Mouse (Mus musculus) hindbrain, embryonic 13.5 days (tissue): ENCODE measurements around the gene Dnttip2. TPM values are rescaled to one million over a fixed set of nuclear protein-coding genes. Genes with fewer than 3 reads are reported as not detected.
"Not testable (repeated sequence)": the region's sequence is repeated elsewhere in the genome, so short reads cannot be mapped to it uniquely, and the experiment has no call there.

Experiments
- ATAC-seq: fragments of 200-750 bp; cut with Nextera tagmentation; 2 replicates; pipeline ENCODE4 v1.8.0; 2017; ENCODE audit warnings: moderate TSS enrichment; ENCODE audit not compliant: low FRiP score
- H3K27ac ChIP-seq: fragments of 300-500 bp; sonication (generic); 2 replicates; pipeline ENCODE4 v1.5.1; 2015; ENCODE audit warnings: inconsistent platforms, mild to moderate bottlenecking, moderate library complexity
- H3K27me3 ChIP-seq: fragments of 300-500 bp; sonication (generic); 2 replicates; pipeline ENCODE4 v1.6.1; 2015; ENCODE audit warnings: mild to moderate bottlenecking, inconsistent platforms
- H3K36me3 ChIP-seq: fragments of 300-500 bp; sonication (generic); 2 replicates; pipeline ENCODE4 v1.6.1; 2015; ENCODE audit warnings: mild to moderate bottlenecking, inconsistent platforms
- H3K4me1 ChIP-seq: fragments of 300-500 bp; sonication (generic); replicated peaks from 2 replicates; pipeline ENCODE4 v1.6.1; 2015; ENCODE audit warnings: inconsistent platforms
- H3K4me2 ChIP-seq: fragments of 300-500 bp; sonication (generic); 2 replicates; pipeline ENCODE4 v1.6.1; 2015; ENCODE audit warnings: inconsistent platforms, mild to moderate bottlenecking, moderate library complexity
- H3K4me3 ChIP-seq: fragments of 300-500 bp; sonication (generic); 2 replicates; pipeline ENCODE4 v1.5.1; 2015; ENCODE audit warnings: mild to moderate bottlenecking, inconsistent platforms
- H3K9ac ChIP-seq: fragments of 300-500 bp; sonication (generic); 2 replicates; pipeline ENCODE4 v1.6.1; 2015; ENCODE audit warnings: mild to moderate bottlenecking, inconsistent platforms
- H3K9me3 ChIP-seq: fragments of 300-500 bp; sonication (generic); 2 replicates; pipeline ENCODE4 v1.6.1; 2016; ENCODE audit warnings: inconsistent platforms
- WGBS: fragments of 180-500 bp; shearing (Covaris S2); methylation state at CpG from one replicate; pipeline ENCODE4 v1.1.7; 2015; 5-methylcytosine and 5-hydroxymethylcytosine counted together
- polyA plus RNA-seq: library from polyadenylated mRNA; unstranded; fragments of >200 nt; fragmentation: Nextera tagmentation; extraction: Ambion mirVana; gene quantifications from 2 replicates; pipeline ENCODE4 v1.2.1, GENCODE M21; 2015

Dnttip2 gene
- 58.2 and 59.6 TPM in 2 replicates for polyA plus RNA-seq

DNA sequence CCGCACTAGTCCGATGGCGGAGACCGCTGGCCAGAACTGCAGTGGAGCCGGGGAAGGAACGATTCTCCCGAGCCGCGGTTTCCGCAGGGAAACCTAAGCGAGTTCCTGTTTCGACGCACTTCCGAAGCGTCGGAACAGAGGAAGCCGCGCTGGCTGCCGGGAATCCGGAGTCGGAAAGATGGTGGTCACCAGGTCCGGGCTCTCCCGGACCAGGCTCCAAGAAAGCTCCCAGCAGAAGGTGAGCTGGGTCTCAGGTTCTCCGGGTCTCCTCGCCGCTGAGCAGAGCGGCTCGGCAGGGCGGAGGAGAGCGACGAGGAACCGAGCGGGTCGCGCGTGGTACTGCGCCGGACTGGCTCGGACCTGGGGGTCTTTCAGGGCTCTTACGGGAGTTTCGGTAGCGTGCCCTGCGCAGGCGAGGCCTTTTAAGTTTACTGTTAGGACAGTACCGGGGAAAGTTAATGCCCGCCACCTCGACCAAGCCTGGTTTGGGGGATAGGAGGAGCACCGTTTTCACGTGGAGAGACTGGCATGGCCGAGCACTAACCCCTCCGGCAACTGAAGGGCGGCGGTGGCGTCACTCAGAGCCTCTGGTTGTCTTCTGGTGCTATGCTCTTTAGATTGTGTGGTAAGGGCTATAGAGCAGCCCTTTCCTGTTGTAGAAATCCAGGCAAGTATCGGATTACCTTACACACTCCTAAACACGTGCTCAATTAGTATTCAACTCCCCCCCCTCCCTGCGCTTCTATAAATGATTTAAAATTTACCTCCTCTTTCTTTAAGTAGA is at the start of gene Dnttip2:
Gene Dnttip2 (plus strand): TSS at position 148 of the 784 bp plus-strand sequence.
- no peaks in the 10 kb centered on the region for H3K27me3 ChIP-seq
- peak; percentile 97 for ATAC-seq
- peak within 1 kb of the TSS; percentile 77 for H3K4me3 ChIP-seq
- WGBS: under 1% methylated on average over 57 of the region's 57 CpGs
- H3K4me1 ChIP-seq: peaks cover 38% of the 10 kb centered on the region
- peak within 1 kb of the TSS; percentile 84 for H3K4me2 ChIP-seq
- H3K9me3 ChIP-seq: no peaks in the 10 kb centered on the region
- peaks cover 43% of the 10 kb centered on the region for H3K36me3 ChIP-seq
- peak within 1 kb of the TSS; percentile 79 for H3K27ac ChIP-seq
- H3K9ac ChIP-seq: peak within 1 kb of the TSS; percentile 85

DNA sequence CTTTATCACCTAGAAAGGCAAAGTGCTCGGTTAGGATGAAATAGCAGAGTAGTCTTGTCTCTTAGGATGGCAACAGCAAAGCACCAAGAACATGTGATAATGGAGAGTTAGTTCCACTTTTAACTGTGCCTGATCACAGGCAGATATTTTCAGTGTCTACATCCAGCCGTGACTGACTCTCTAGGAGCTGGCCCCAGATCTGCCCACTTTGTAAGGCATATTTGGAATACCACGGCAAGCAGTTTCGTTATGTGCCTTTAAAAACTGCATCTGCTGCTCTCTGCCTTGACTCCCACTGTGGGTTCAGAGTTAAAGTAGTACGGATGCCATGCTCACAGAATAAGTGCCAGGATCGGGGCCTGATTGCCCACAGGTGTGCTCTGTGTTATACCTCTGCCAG is 47.2 kb upstream of the Dnttip2 start:
- H3K36me3 ChIP-seq, H3K9me3 ChIP-seq, H3K9ac ChIP-seq, H3K4me3 ChIP-seq, H3K4me2 ChIP-seq, H3K27ac ChIP-seq, ATAC-seq, H3K27me3 ChIP-seq, H3K4me1 ChIP-seq: not testable (repeated sequence)
- WGBS: 86% methylated on average over 6 of the region's 6 CpGs

DNA sequence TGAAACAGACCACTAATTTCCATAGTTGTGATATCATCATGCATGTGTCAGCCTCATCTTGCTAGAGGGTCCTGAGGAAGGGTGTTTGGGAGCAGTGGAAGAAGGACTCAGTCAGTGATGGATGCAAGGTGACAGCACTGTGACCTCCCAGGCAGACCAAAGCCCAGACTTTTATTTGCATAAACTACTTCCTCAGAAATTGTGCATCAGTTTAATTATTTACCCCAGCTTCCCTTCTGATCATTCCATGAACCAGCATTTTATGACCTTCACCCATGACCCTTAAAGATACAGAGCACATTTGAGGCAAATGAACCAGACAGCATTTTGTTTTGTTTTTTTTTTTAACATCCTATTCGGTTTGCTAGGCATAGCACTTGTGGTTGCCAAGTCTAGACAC is 38.4 kb upstream of the Dnttip2 start:
- H3K27ac ChIP-seq: no peak overlapping the region
- H3K27me3 ChIP-seq: no peaks in the 10 kb centered on the region
- H3K4me2 ChIP-seq: no peak overlapping the region
- H3K4me1 ChIP-seq: no peaks in the 10 kb centered on the region
- H3K9me3 ChIP-seq: no peaks in the 10 kb centered on the region
- H3K36me3 ChIP-seq: no peaks in the 10 kb centered on the region
- WGBS: 69% methylated on average over 1 of the region's 1 CpGs
- no peak overlapping the region for H3K4me3 ChIP-seq
- no peak overlapping the region for H3K9ac ChIP-seq
- ATAC-seq: no peak

DNA sequence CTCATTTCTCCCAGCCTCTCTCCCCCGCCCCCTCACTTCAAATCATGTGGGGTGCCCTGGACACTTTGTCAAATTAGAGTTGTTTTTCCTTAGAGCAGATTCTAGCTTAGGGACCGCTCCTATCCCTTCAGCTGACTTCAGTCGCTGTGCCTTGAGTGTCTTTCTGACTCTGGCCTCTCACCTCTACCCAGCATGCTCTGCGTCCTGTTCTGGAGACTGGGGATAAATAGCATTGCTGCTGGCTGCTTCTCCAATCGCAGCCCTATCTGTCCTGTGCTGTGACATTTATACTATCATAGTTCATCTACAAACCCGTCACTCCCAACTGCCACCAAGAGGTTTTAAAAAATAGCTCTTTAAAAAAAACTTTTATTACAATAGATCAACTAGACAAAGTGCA is 31.3 kb upstream of the Dnttip2 start:
- WGBS: 45% methylated on average over 6 of the region's 6 CpGs

DNA sequence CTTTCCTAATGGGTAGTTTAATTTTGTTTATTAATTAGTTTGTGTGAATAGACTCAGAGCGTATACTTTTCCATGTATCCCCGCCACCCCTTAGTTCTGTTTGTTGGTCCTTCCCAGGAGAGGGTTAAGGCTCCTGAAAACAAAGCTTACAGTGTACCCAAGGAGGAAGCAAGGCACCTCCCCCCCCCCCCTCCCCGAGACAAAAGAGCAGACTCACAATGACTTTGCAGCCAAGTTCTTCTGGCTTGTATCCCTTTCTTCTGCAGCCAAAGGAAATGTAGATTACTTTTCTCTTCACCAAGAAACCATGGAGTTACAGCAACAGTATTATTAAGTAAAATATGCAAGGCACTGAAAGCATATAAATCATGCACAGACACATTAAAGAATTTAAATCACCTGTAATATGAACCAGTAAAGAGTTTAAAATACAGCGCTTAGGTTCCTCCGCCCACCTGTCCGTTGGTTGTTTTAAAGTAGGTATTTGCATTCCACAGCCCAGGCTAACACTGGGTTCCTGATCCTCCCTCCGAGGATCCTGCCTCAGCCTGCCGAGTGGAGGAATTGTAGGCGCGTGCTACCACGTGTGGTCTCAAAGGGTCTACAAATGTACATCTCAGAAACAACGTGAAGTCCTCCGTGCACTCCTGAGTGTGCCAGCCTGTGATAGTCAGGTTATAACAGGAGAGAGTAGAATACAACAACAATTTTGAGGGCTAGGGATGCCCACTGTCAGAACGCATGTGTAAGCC is 30.6 kb upstream of the Dnttip2 start:
- WGBS: 46% methylated on average over 14 of the region's 14 CpGs
- Histone ChIP-seq H3K27me3 (no peaks in the 10 kb centered on the region), H3K4me1 (peaks cover 26% of the 10 kb centered on the region), H3K9me3 (no peaks in the 10 kb centered on the region), H3K36me3 (no peaks in the 10 kb centered on the region), H3K4me2 (no peak overlapping the region), H3K27ac (no peak overlapping the region), H3K4me3 (no peak overlapping the region), H3K9ac (no peak overlapping the region)
- no peak for ATAC-seq

More for the DNA sequence above, 31.3 kb upstream of the Dnttip2 start:
- peaks cover 26% of the 10 kb centered on the region for H3K4me1 ChIP-seq
- no peak overlapping the region for H3K4me3 ChIP-seq
- H3K27me3 ChIP-seq: no peaks in the 10 kb centered on the region
- no peak for ATAC-seq
- H3K9me3 ChIP-seq: no peaks in the 10 kb centered on the region
- H3K36me3 ChIP-seq: no peaks in the 10 kb centered on the region
- no peak overlapping the region for H3K9ac ChIP-seq
- H3K27ac ChIP-seq: no peak overlapping the region
- H3K4me2 ChIP-seq: no peak overlapping the region

DNA sequence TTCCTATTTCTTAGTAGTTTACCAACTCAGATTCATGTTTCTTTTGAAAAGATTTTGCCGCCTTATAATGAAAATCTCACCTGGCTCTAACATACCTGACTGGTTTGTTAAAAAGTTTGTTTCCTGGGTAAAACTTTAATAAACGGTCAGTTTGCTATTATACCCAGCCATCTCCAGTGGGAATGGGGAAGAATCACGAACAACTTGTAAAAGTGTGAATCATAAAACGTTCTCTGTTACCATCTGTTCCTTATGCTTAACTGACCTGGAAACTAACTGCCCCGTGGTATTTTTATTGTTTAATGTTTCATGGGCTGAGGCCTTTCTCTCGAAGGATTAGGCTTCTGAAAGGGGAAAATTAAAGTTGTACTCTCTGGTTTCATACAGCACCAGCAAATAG is 29.4 kb upstream of the Dnttip2 start:
- Histone ChIP-seq H3K27ac (no peak overlapping the region), H3K9ac (0 out of 2 replicates have a peak overlapping the region, but pooled peaks have one; percentile 91), H3K4me2 (peak overlapping the region; percentile 68), H3K36me3 (no peaks in the 10 kb centered on the region), H3K9me3 (no peaks in the 10 kb centered on the region), H3K4me1 (peaks cover 26% of the 10 kb centered on the region), H3K4me3 (peak overlapping the region; percentile 73), H3K27me3 (no peaks in the 10 kb centered on the region)
- WGBS: 54% methylated on average over 6 of the region's 6 CpGs
- no peak for ATAC-seq

DNA sequence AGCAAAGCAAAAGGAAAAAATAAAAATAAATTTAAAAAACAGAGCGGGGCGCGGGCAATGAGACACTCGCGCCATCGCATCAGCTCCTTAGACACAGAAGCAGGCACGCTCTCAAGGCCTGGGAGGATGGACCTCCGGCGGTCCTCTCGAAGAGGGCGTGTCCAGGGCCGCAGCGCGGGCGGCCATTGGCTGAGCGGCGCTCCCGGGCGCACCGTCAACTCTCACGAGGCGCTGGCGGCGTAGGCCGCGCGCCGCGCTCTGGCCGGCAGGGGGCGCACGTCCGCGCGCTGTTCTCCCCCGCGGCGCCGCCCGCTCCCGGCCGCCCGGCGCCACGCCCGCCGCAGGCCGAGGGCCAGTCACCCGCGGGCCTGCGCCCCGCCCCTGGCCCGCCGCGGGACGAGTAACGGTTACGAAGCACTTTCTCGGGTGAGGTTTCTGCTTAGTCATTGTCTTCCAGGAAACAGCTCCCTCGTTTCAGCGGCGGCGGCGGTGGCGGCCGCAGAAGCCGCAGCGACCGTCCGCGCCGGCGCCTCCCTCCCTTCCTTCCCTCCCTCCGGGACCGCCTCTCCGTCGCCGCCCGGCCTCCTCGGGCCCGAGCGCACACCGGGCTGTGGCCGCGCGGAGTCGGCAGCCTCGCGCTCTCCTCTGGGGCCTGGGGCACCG is 28.8 kb upstream of the Dnttip2 start, which contains the start of gene Gclm:
Gene Gclm (plus strand): TSS at position 343 of the 663 bp plus-strand sequence.
- under 1% methylated on average over 85 of the region's 90 CpGs for WGBS
- H3K27me3 ChIP-seq: no peaks in the 10 kb centered on the region
- H3K9me3 ChIP-seq: no peaks in the 10 kb centered on the region
- peak; percentile 99 for ATAC-seq
- H3K27ac ChIP-seq: peak within 1 kb of the TSS; percentile 92
- peaks cover 26% of the 10 kb centered on the region for H3K4me1 ChIP-seq
- peak within 1 kb of the TSS; percentile 91 for H3K9ac ChIP-seq
- peak within 1 kb of the TSS; percentile 68 for H3K4me2 ChIP-seq
- no peaks in the 10 kb centered on the region for H3K36me3 ChIP-seq
- H3K4me3 ChIP-seq: peak within 1 kb of the TSS; percentile 73

DNA sequence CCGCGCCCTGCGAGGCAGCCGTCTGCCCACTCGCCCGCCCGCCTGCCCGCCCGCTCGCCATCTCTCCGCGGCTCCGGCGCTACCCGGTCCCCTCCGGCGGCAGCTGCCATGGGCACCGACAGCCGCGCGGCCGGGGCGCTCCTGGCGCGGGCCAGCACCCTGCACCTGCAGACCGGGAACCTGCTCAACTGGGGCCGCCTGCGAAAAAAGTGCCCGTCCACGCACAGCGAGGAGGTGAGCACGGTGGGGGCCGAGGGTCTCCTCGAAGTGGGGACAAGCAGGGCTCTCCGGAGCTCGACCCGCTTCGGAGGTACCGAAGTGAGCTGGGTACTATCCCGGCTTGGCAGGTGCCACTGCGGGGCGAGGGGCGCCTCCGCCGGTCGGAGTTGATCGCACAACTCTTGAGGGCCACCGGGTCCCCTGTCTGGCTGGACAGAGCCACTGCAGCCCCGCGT is 28.3 kb upstream of the Dnttip2 start:
- Histone ChIP-seq H3K9me3 (no peaks in the 10 kb centered on the region), H3K4me3 (peak overlapping the region; percentile 73), H3K27me3 (no peaks in the 10 kb centered on the region), H3K9ac (peak overlapping the region; percentile 91), H3K4me2 (peak overlapping the region; percentile 68), H3K36me3 (peaks cover 2% of the 10 kb centered on the region; the same call in 1 of the 2 replicates), H3K4me1 (peaks cover 26% of the 10 kb centered on the region), H3K27ac (peak overlapping the region; percentile 92)
- ATAC-seq: peak; percentile 74
- WGBS: under 1% methylated on average over 50 of the region's 50 CpGs

DNA sequence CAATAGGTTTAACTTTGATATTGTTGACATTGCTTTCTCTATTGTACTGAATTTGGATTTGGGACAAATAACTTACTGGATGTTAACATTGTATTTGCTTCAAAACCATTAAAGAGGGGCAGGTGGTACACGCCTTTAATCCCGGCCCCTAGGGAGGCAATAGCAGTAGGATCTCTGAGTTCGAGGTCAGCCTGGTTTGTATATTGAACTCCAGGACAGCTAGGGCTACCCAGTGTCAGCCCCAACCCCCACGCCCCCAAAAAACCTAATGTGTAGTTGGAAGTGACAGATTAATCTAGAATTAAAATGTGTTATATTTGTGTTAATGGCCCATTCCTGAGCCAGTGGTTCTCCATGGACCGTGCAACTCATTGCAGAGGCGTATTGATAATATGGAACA is 27.8 kb upstream of the Dnttip2 start:
- no peaks in the 10 kb centered on the region for H3K27me3 ChIP-seq
- peaks cover 2% of the 10 kb centered on the region; the same call in 1 of the 2 replicates for H3K36me3 ChIP-seq
- H3K9me3 ChIP-seq: no peaks in the 10 kb centered on the region
- H3K27ac ChIP-seq: peak overlapping the region; percentile 92; the same call in 1 of the 2 replicates
- peak overlapping the region; percentile 68 for H3K4me2 ChIP-seq
- no peak for ATAC-seq
- peaks cover 26% of the 10 kb centered on the region for H3K4me1 ChIP-seq
- peak overlapping the region; percentile 73 for H3K4me3 ChIP-seq
- peak overlapping the region; percentile 91 for H3K9ac ChIP-seq
- WGBS: 29% methylated on average over 6 of the region's 6 CpGs

DNA sequence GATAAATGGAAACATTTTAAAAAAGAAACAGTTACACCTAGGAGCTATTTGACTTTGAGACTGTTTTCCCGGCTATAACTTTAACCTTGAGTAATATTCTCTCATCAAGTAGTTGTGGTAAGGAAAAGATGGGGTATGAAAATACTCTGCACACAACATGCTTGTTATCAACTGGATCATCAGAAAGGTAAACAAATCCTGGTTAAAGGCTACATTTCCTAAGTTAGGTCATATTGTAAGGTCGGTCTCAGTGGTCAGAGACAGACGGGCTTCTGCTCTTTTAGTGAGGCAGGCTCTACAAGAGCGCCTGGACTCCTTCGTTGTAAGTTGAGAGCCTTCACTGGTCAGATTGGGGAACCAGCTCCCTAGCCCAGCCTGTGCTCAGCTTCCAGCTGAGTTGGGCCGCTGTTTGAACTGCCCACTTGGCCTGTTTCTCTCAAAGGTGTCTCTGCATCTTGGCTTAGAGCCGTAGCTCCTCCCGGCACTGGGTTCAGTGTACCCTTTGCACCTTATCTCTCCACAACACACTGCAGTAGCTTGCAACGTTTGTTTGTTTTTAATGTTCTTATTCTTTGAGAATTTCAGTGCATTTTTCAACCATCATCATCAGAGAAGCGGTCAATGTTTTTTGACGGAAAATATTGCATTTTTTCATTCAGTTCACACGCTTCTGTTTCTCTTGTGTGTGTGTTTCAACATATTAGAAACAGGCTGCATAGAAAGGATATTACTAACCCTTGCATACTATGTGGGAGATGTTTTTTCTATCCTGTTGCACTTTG is 27.0 kb upstream of the Dnttip2 start:
- peak overlapping the region; percentile 68 for H3K4me2 ChIP-seq
- H3K36me3 ChIP-seq: peaks cover 2% of the 10 kb centered on the region; the same call in 1 of the 2 replicates
- peak overlapping the region; percentile 58; the same call in 1 of the 2 replicates for H3K9ac ChIP-seq
- peaks cover 26% of the 10 kb centered on the region for H3K4me1 ChIP-seq
- no peaks in the 10 kb centered on the region for H3K27me3 ChIP-seq
- no peak overlapping the region for H3K27ac ChIP-seq
- H3K9me3 ChIP-seq: no peaks in the 10 kb centered on the region
- H3K4me3 ChIP-seq: peak overlapping the region; percentile 73
- WGBS: 72% methylated on average over 12 of the region's 12 CpGs
- ATAC-seq: no peak

DNA sequence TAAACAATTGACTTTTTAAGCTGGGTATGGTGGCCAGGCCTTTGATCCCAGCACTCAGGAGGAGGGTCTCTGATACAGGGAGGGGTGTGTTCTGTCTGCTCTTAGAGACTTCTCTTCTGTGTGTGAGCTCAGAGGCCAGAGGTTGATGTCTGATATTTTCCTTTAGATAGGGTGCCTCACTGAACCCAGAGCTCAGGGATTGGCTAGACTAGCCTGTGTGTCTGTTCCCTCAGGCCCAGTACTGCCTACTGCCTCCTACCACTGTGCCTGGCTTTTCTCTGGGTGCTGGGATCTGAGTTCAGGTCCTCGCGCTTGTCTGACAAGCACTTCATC is 26.5 kb upstream of the Dnttip2 start:
- ATAC-seq: no peak
- WGBS: 98% methylated on average over 2 of the region's 2 CpGs
- 0 out of 2 replicates have a peak overlapping the region, but pooled peaks have one; percentile 14 for H3K4me3 ChIP-seq

More for the DNA sequence above, 26.5 kb upstream of the Dnttip2 start:
- H3K27ac ChIP-seq: no peak overlapping the region
- H3K4me1 ChIP-seq: peaks cover 24% of the 10 kb centered on the region
- H3K9ac ChIP-seq: no peak overlapping the region
- peak overlapping the region; percentile 68 for H3K4me2 ChIP-seq
- no peaks in the 10 kb centered on the region for H3K27me3 ChIP-seq
- H3K9me3 ChIP-seq: no peaks in the 10 kb centered on the region
- H3K36me3 ChIP-seq: peaks cover 2% of the 10 kb centered on the region; the same call in 1 of the 2 replicates
